Mouse (Mus musculus) embryonic facial prominence, embryonic 11.5 days (tissue): ENCODE data around the gene Nfic. TPM values are rescaled to one million over a fixed set of nuclear protein-coding genes. Genes with fewer than 3 reads are reported as not detected.

ENCODE experiments used
- ATAC-seq: fragments of 200-750 bp; cut with Nextera tagmentation; replicated peaks from 2 replicates; pipeline ENCODE4 v1.8.0; 2017; ENCODE audit warnings: low read depth; ENCODE audit not compliant: insufficient number of reproducible peaks, low FRiP score, low TSS enrichment
- DNase-seq: peaks from one replicate; pipeline ENCODE4 v3.0.0-alpha.2; 2015; ENCODE audit warnings: low spot score
- H3K27ac ChIP-seq: fragments of 300-500 bp; sonication (generic); replicated peaks from 2 replicates; pipeline ENCODE4 v1.5.1; 2014; ENCODE audit warnings: mild to moderate bottlenecking, low read depth, low read length, control low read depth
- H3K27me3 ChIP-seq: fragments of 300-500 bp; sonication (generic); 2 replicates; pipeline ENCODE4 v1.6.1; 2014; ENCODE audit warnings: mild to moderate bottlenecking, low read length, moderate library complexity, mixed read lengths; ENCODE audit not compliant: control insufficient read depth, insufficient read depth
- H3K36me3 ChIP-seq: fragments of 300-500 bp; sonication (generic); replicated peaks from 2 replicates; pipeline ENCODE4 v1.6.1; 2014; ENCODE audit warnings: low read depth, mild to moderate bottlenecking, low read length, moderate library complexity, mixed read lengths; ENCODE audit not compliant: control insufficient read depth, insufficient read depth
- H3K4me1 ChIP-seq: fragments of 300-500 bp; sonication (generic); 2 replicates; pipeline ENCODE4 v1.6.1; 2014; ENCODE audit warnings: low read length, mixed read lengths; ENCODE audit not compliant: control insufficient read depth, insufficient read depth
- H3K4me2 ChIP-seq: fragments of 300-500 bp; sonication (generic); 2 replicates; pipeline ENCODE4 v1.6.1; 2014; ENCODE audit warnings: low read depth, mild to moderate bottlenecking, control low read depth, low read length, moderate library complexity
- H3K4me3 ChIP-seq: fragments of 300-500 bp; sonication (generic); 2 replicates; pipeline ENCODE4 v1.5.1; 2014; ENCODE audit warnings: low read depth, low read length, control low read depth
- H3K9ac ChIP-seq: fragments of 300-500 bp; sonication (generic); replicated peaks from 2 replicates; pipeline ENCODE4 v1.6.1; 2014; ENCODE audit warnings: mild to moderate bottlenecking, control low read depth, low read length
- H3K9me3 ChIP-seq: fragments of 300-500 bp; sonication (generic); replicated peaks from 2 replicates; pipeline ENCODE4 v1.6.1; 2016; ENCODE audit warnings: mild to moderate bottlenecking, low read length, inconsistent platforms, mixed read lengths; ENCODE audit not compliant: control insufficient read depth
- WGBS: fragments of 180-500 bp; shearing (Covaris S2); extraction: QIAGEN DNeasy Blood & Tissue Kit; methylation state at CpG from one replicate; pipeline ENCODE4 v1.1.7; 2014; 5-methylcytosine and 5-hydroxymethylcytosine counted together
- polyA plus RNA-seq: library from polyadenylated mRNA; unstranded; fragments of >200 nt; fragmentation: Nextera tagmentation; extraction: Ambion mirVana; gene quantifications from 2 replicates; pipeline ENCODE4 v1.2.1, GENCODE M21; 2014

Nfic gene
- polyA plus RNA-seq, 1 experiment from 2014 or later, result 13.1 TPM

GRCm38 (mm10) chr10:81461673-81462414 lies 6.4 kb upstream of the Nfic start:
- Histone ChIP-seq H3K9ac (no peak overlapping the region), H3K27ac (no peak overlapping the region), H3K4me1 (no peaks in the 10 kb centered on the region; the same call in 1 of the 2 replicates), H3K4me2 (no peak overlapping the region), H3K9me3 (no peaks in the 10 kb centered on the region), H3K27me3 (peaks cover 68% of the 10 kb centered on the region), H3K4me3 (no peak overlapping the region), H3K36me3 (no peaks in the 10 kb centered on the region; the same call in 1 of the 2 replicates)
- WGBS, result 7% methylated on average over 16 of the region's 16 CpGs
- ATAC-seq, result no peak
- DNase-seq, result no peak

GRCm38 (mm10) chr10:81460951-81461350 lies 5.5 kb upstream of the Nfic start:
- H3K4me3 ChIP-seq, result no peak overlapping the region
- ATAC-seq (no peak), DNase-seq (no peak)
- WGBS, result 46% methylated on average over 11 of the region's 11 CpGs
- H3K9ac ChIP-seq, result no peak overlapping the region
- H3K27ac ChIP-seq, result no peak overlapping the region
- H3K9me3 ChIP-seq, result no peaks in the 10 kb centered on the region
- H3K27me3 ChIP-seq, result peaks cover 68% of the 10 kb centered on the region
- no peaks in the 10 kb centered on the region; the same call in 1 of the 2 replicates for H3K36me3 ChIP-seq
- no peaks in the 10 kb centered on the region; the same call in 1 of the 2 replicates for H3K4me1 ChIP-seq
- no peak overlapping the region for H3K4me2 ChIP-seq

DNA sequence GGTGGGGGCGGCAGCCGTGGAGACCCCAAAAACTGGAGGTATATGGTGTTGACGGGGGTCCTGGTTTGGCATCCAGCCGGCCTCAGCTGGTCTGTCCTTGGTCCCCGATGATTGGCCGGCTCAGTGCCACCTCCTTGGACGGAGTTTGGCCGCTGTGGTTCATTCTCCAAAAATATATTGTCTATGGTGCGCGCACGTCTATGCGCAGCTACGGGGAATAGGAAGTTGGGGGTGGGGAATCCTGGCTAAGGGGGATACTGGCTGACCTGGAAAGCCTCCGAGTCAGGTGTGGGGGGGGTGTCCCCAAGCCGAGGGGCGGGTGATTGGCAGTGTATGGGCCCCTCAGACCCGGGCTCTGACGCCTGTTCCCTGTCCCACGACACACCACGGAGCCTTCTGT lies 5.0 kb upstream of the Nfic start:
- no peak overlapping the region for H3K27ac ChIP-seq
- no peak for DNase-seq
- no peak for ATAC-seq
- WGBS, result 29% methylated on average over 20 of the region's 20 CpGs
- no peak overlapping the region for H3K4me2 ChIP-seq
- no peaks in the 10 kb centered on the region; the same call in 1 of the 2 replicates for H3K4me1 ChIP-seq
- H3K4me3 ChIP-seq, result no peak overlapping the region
- H3K27me3 ChIP-seq, result peaks cover 72% of the 10 kb centered on the region
- no peak overlapping the region for H3K9ac ChIP-seq
- no peaks in the 10 kb centered on the region; the same call in 1 of the 2 replicates for H3K36me3 ChIP-seq
- H3K9me3 ChIP-seq, result no peaks in the 10 kb centered on the region

GRCm38 (mm10) chr10:81459399-81459798 lies 4.0 kb upstream of the Nfic start:
- Histone ChIP-seq H3K36me3 (no peaks in the 10 kb centered on the region; the same call in 1 of the 2 replicates), H3K9ac (no peak overlapping the region), H3K4me1 (no peaks in the 10 kb centered on the region; the same call in 1 of the 2 replicates), H3K4me3 (no peak overlapping the region), H3K27me3 (peaks cover 69% of the 10 kb centered on the region), H3K4me2 (no peak overlapping the region), H3K9me3 (no peaks in the 10 kb centered on the region), H3K27ac (no peak overlapping the region)
- 69% methylated on average over 21 of the region's 21 CpGs for WGBS
- ATAC-seq (no peak), DNase-seq (no peak)

DNA sequence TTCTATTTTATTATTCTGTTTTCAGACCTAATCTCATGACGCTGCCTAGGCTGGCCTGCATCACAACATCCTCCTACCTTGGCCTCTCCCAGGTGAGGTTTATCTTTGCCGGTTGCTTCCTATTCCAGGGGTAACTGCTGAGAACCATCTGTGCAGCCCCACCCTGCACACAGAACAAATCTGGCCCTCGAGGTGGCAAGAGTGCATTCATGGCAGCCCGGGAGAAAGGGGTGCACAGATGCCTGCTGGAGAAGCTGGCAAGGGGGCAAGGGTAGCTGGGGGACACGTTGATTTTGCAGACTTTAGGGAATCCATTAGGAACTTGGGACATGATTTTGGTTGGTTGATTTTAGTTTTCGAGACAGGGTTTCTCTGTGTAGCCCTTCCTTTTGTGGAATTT lies 2.8 kb upstream of the Nfic start:
- no peaks in the 10 kb centered on the region for H3K36me3 ChIP-seq
- peaks cover 67% of the 10 kb centered on the region for H3K27me3 ChIP-seq
- H3K9me3 ChIP-seq, result no peaks in the 10 kb centered on the region
- H3K4me3 ChIP-seq, result no peak overlapping the region
- DNase-seq (no peak), ATAC-seq (no peak)
- no peak overlapping the region for H3K4me2 ChIP-seq
- 82% methylated on average over 6 of the region's 6 CpGs for WGBS
- no peak overlapping the region for H3K9ac ChIP-seq
- no peak overlapping the region for H3K27ac ChIP-seq
- H3K4me1 ChIP-seq, result no peaks in the 10 kb centered on the region; the same call in 1 of the 2 replicates

- ATAC-seq (no peak), DNase-seq (no peak)
- H3K27me3 ChIP-seq, result peaks cover 67% of the 10 kb centered on the region
- no peak overlapping the region for H3K27ac ChIP-seq
- WGBS, result 82% methylated on average over 8 of the region's 8 CpGs
- H3K4me1 ChIP-seq, result no peaks in the 10 kb centered on the region; the same call in 1 of the 2 replicates
- no peak overlapping the region for H3K4me3 ChIP-seq
- no peaks in the 10 kb centered on the region for H3K9me3 ChIP-seq
- no peak overlapping the region for H3K4me2 ChIP-seq
- no peak overlapping the region for H3K9ac ChIP-seq
- no peaks in the 10 kb centered on the region for H3K36me3 ChIP-seq
Measured at GRCm38 (mm10) chr10:81457624-81458023, 2.2 kb upstream of the Nfic start.

DNA sequence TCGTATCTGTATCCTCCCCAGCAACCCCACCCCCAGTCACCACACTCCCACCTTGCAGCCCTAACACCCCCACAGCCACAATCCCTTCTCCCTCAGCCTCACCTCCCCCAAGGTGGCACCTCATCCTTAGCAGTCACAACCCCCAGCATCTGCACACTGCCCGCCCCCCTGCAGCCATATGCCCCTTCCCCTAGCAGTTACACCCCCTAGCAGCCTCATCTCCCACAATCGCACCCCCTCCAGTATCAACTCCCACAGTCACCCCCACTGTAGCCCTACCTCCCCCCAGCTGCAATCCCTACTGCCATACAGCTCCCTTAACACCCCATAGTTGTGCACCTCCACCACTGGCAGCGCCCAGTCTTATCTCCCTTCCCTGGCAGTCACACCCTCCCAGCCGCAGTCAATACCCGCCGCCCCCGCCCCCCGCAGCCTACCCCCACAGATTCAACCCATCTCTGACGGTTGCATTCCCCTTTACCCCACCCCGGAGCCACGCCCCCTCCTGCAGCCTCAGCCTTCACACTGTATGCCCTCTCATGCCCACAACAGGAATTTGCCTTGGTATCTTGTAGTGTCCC lies 1.6 kb upstream of the Nfic start:
- WGBS, result 62% methylated on average over 12 of the region's 12 CpGs

GRCm38 (mm10) chr10:81454106-81454505 lies 1.3 kb downstream of the Nfic start:
- 71% methylated on average over 2 of the region's 2 CpGs for WGBS
- H3K9me3 ChIP-seq, result no peaks in the 10 kb centered on the region
- H3K36me3 ChIP-seq, result no peaks in the 10 kb centered on the region
- ATAC-seq (no peak), DNase-seq (no peak)
- no peak overlapping the region for H3K27ac ChIP-seq
- no peak overlapping the region for H3K4me2 ChIP-seq
- H3K27me3 ChIP-seq, result peaks cover 55% of the 10 kb centered on the region
- no peak overlapping the region for H3K9ac ChIP-seq
- H3K4me3 ChIP-seq, result no peak overlapping the region
- no peaks in the 10 kb centered on the region for H3K4me1 ChIP-seq

More for the DNA sequence above, 1.6 kb upstream of the Nfic start:
- no peaks in the 10 kb centered on the region for H3K36me3 ChIP-seq
- H3K4me2 ChIP-seq, result no peak overlapping the region
- no peak overlapping the region for H3K9ac ChIP-seq
- H3K4me1 ChIP-seq, result no peaks in the 10 kb centered on the region; the same call in 1 of the 2 replicates
- DNase-seq (no peak), ATAC-seq (no peak)
- no peaks in the 10 kb centered on the region for H3K9me3 ChIP-seq
- peaks cover 67% of the 10 kb centered on the region for H3K27me3 ChIP-seq
- no peak overlapping the region for H3K27ac ChIP-seq
- no peak overlapping the region for H3K4me3 ChIP-seq
